24 mouse cellular contexts compared by ENCODE assay signal in the genomic region with DNA sequence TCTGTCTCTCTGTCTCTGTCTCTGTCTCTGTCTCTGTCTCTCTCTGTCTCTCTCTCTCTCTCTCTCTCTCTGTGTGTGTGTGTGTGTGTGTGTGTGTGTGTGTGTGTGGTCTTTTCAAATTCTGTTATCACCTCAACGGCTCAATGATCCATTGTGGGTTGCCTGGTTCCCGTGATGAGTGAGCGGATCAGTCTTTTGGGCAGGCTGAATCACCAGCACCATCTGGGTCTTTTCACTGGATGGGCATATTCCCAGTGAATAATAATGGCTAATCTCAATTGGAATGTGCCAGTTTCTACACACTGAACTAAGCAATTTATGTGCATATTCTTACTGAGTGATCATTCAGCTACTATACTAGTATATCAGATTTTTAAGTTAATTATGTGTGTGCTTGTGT.
DNase-seq lines count a peak whose midpoint lies in the region; ATAC-seq and TF ChIP-seq lines count a peak whose summit lies in the region.
"Had no signal": no experiment of that assay in that cellular context is flagged by ENCODE, and none has a peak within 500 bp of the region (broad histone marks: within the 10 kb centered on the region; RNA-seq: fewer than 3 reads in every experiment).

No protein-coding gene starts in this region.

- DNase-seq in forebrain, embryonic 11.5 days (ENCODE audit: low spot score): no peak
- DNase-seq in midbrain, embryonic 10.5 days (ENCODE audit: low spot score): no peak
- DNase-seq in brain, embryonic 14.5 days (ENCODE audit: low read depth): peak; percentile 72
- no peak for DNase-seq in gastrocnemius, adult 2 months
- DNase-seq in adrenal gland, adult 8-10 months: no peak
- DNase-seq: adrenal gland, postnatal 36 days; cerebellum, adult 8-10 months; cerebellum, postnatal 25 days; gastrocnemius, postnatal 10 days; heart, postnatal 10 days; kidney, adult 9 months; kidney, postnatal 10 days; right cerebral cortex, postnatal 4 days; thymus, adult 2 months; thymus, postnatal 36 days had no signal

- no peak overlapping the region for H3K4me3 ChIP-seq in forebrain, embryonic 16.5 days (replicated peaks; ENCODE audit: low read length)
- no peak overlapping the region for H3K4me3 ChIP-seq in forebrain, embryonic 11.5 days (ENCODE audit: low read depth, low read length)
- H3K4me3 ChIP-seq in midbrain, embryonic 12.5 days: no peak overlapping the region
- H3K4me3 ChIP-seq in midbrain, embryonic 10.5 days: no peak overlapping the region
- H3K4me3 ChIP-seq in gastrocnemius, adult 2 months: no peak overlapping the region
- H3K4me3 ChIP-seq: heart, embryonic 13.5 days; left cerebral cortex, adult 2 months; limb, embryonic 12.5 days; lung, embryonic 15.5 days; neural tube, embryonic 13.5 days had no signal

- H3K9me3 ChIP-seq in forebrain, embryonic 16.5 days (ENCODE audit: control insufficient read depth, low read length): no peaks in the 10 kb centered on the region
- H3K9me3 ChIP-seq in forebrain, embryonic 11.5 days (ENCODE audit: control insufficient read depth, low read length): no peaks in the 10 kb centered on the region
- no peaks in the 10 kb centered on the region for H3K9me3 ChIP-seq in midbrain, embryonic 12.5 days
- no peaks in the 10 kb centered on the region for H3K9me3 ChIP-seq in midbrain, embryonic 10.5 days (replicated peaks)
- H3K9me3 ChIP-seq: heart, embryonic 13.5 days; limb, embryonic 12.5 days; lung, embryonic 15.5 days; neural tube, embryonic 13.5 days had no signal

- intact Hi-C loops in gastrocnemius, adult 2 months (cut with DNase I): no loop called here

- no peaks in the 10 kb centered on the region for H3K27me3 ChIP-seq in forebrain, embryonic 16.5 days (replicated peaks; ENCODE audit: control insufficient read depth, insufficient read depth, low read length)
- H3K27me3 ChIP-seq in forebrain, embryonic 11.5 days (ENCODE audit: control insufficient read depth, insufficient read depth, low read length): no peaks in the 10 kb centered on the region
- no peaks in the 10 kb centered on the region for H3K27me3 ChIP-seq in midbrain, embryonic 12.5 days
- H3K27me3 ChIP-seq in midbrain, embryonic 10.5 days (ENCODE audit: low read depth, poor library complexity, severe bottlenecking): no peaks in the 10 kb centered on the region
- H3K27me3 ChIP-seq: limb, embryonic 12.5 days; lung, embryonic 15.5 days; neural tube, embryonic 13.5 days had no signal

- H3K27ac ChIP-seq in forebrain, embryonic 16.5 days (ENCODE audit: low read length): no peak overlapping the region
- H3K27ac ChIP-seq in forebrain, embryonic 11.5 days (ENCODE audit: low read depth, low read length): no peak overlapping the region
- no peak overlapping the region for H3K27ac ChIP-seq in midbrain, embryonic 12.5 days (replicated peaks)
- H3K27ac ChIP-seq in midbrain, embryonic 10.5 days (replicated peaks): no peak overlapping the region
- no peak overlapping the region for H3K27ac ChIP-seq in gastrocnemius, adult 2 months
- H3K27ac ChIP-seq: heart, embryonic 13.5 days; hindbrain, embryonic 14.5 days; left cerebral cortex, adult 2 months; limb, embryonic 12.5 days; lung, embryonic 15.5 days; neural tube, embryonic 13.5 days had no signal

- no peaks in the 10 kb centered on the region for H3K4me1 ChIP-seq in forebrain, embryonic 16.5 days (replicated peaks; ENCODE audit: control insufficient read depth, insufficient read depth, low read length)
- no peaks in the 10 kb centered on the region for H3K4me1 ChIP-seq in forebrain, embryonic 11.5 days (replicated peaks; ENCODE audit: control insufficient read depth, insufficient read depth, low read length)
- 0 out of 2 replicates have a peak, but pooled peaks cover 6% of the 10 kb centered on the region for H3K4me1 ChIP-seq in midbrain, embryonic 12.5 days
- H3K4me1 ChIP-seq in midbrain, embryonic 10.5 days: peaks cover 6% of the 10 kb centered on the region; the same call in 1 of the 2 replicates
- H3K4me1 ChIP-seq: limb, embryonic 12.5 days; lung, embryonic 15.5 days; neural tube, embryonic 13.5 days had no signal

- ATAC-seq in forebrain, embryonic 16.5 days: peak; percentile 81
- no peak for ATAC-seq in forebrain, embryonic 11.5 days (replicated peaks; ENCODE audit: low FRiP score)
- ATAC-seq in midbrain, embryonic 12.5 days (ENCODE audit: low FRiP score, low read depth): peak; percentile 80; the same call in 1 of the 2 replicates
- ATAC-seq: intestine, postnatal 0 days had no signal

- no peaks in the 10 kb centered on the region for H3K36me3 ChIP-seq in forebrain, embryonic 16.5 days (ENCODE audit: control insufficient read depth, insufficient read depth)
- no peaks in the 10 kb centered on the region for H3K36me3 ChIP-seq in forebrain, embryonic 11.5 days (ENCODE audit: control insufficient read depth, insufficient read depth, low read length)
- H3K36me3 ChIP-seq in midbrain, embryonic 12.5 days: no peaks in the 10 kb centered on the region
- H3K36me3 ChIP-seq in midbrain, embryonic 10.5 days: no peaks in the 10 kb centered on the region
- H3K36me3 ChIP-seq: heart, embryonic 13.5 days; limb, embryonic 12.5 days; lung, embryonic 15.5 days; neural tube, embryonic 13.5 days had no signal

- H3K4me2 ChIP-seq in forebrain, embryonic 16.5 days (ENCODE audit: low read length): no peak overlapping the region
- no peak overlapping the region for H3K4me2 ChIP-seq in forebrain, embryonic 11.5 days (ENCODE audit: low read depth, low read length, severe bottlenecking)
- no peak overlapping the region for H3K4me2 ChIP-seq in midbrain, embryonic 12.5 days (replicated peaks)
- H3K4me2 ChIP-seq: heart, embryonic 13.5 days; hindbrain, embryonic 14.5 days; limb, embryonic 12.5 days; lung, embryonic 15.5 days; neural tube, embryonic 13.5 days had no signal

- 29% methylated on average over 3 of the region's 3 CpGs for WGBS in forebrain, embryonic 16.5 days
- WGBS in forebrain, embryonic 11.5 days: 68% methylated on average over 3 of the region's 3 CpGs
- WGBS in midbrain, embryonic 12.5 days: 21% methylated on average over 3 of the region's 3 CpGs
- 76% methylated on average over 3 of the region's 3 CpGs for WGBS in midbrain, embryonic 10.5 days

- no peak for TF ChIP-seq POLR2A in brain, embryonic 14.5 days (IDR thresholded peaks at IDR 0.05; ENCODE audit: borderline replicate concordance, extremely low read depth, insufficient read depth, insufficient read length, poor library complexity, severe bottlenecking)

- no peak for TF ChIP-seq CTCF in brain, embryonic 14.5 days (IDR thresholded peaks at IDR 0.05; ENCODE audit: borderline replicate concordance, extremely low read depth, insufficient read depth, insufficient read length)
- no peak for TF ChIP-seq CTCF in gastrocnemius, adult 2 months (IDR thresholded peaks at IDR 0.05)

- no peak overlapping the region for H3K9ac ChIP-seq in forebrain, embryonic 16.5 days (replicated peaks; ENCODE audit: low read depth, low read length)
- H3K9ac ChIP-seq in forebrain, embryonic 11.5 days (ENCODE audit: low read length): no peak overlapping the region
- no peak overlapping the region for H3K9ac ChIP-seq in midbrain, embryonic 12.5 days (replicated peaks)
- H3K9ac ChIP-seq: heart, embryonic 13.5 days; hindbrain, embryonic 14.5 days; limb, embryonic 12.5 days; lung, embryonic 15.5 days; neural tube, embryonic 13.5 days had no signal
